Mouse (Mus musculus) midbrain, embryonic 11.5 days (tissue): ENCODE measurements at regions not wholly inside any gene's neighbourhood (a gene's known extent, or its start where the extent isn't known, plus 50 kb on each side); places are given as distances from the start of the nearest gene placed in this dataset.

ENCODE experiments used
- ATAC-seq: fragments of 200-750 bp; cut with Nextera tagmentation; 2 replicates; pipeline ENCODE4 v1.8.0; 2017; ENCODE audit warnings: moderate TSS enrichment, moderate library complexity; ENCODE audit not compliant: low FRiP score
- DNase-seq: peaks from one replicate; pipeline ENCODE4 v3.0.0; 2015; ENCODE audit warnings: low spot score; ENCODE audit errors: missing footprints
- H3K27ac ChIP-seq: fragments of 300-500 bp; sonication (generic); 2 replicates; pipeline ENCODE4 v1.5.1; 2014; ENCODE audit warnings: low read depth, low read length
- H3K27me3 ChIP-seq: fragments of 300-500 bp; sonication (generic); 2 replicates; pipeline ENCODE4 v1.6.1; 2014; ENCODE audit warnings: mild to moderate bottlenecking, low read length, moderate library complexity, mixed read lengths; ENCODE audit not compliant: control insufficient read depth, insufficient read depth
- H3K36me3 ChIP-seq: fragments of 300-500 bp; sonication (generic); 2 replicates; pipeline ENCODE4 v1.6.1; 2014; ENCODE audit warnings: mild to moderate bottlenecking, low read length, moderate library complexity, mixed read lengths; ENCODE audit not compliant: control insufficient read depth, insufficient read depth
- H3K4me1 ChIP-seq: fragments of 300-500 bp; sonication (generic); 2 replicates; pipeline ENCODE4 v1.6.1; 2014; ENCODE audit warnings: low read length; ENCODE audit not compliant: control insufficient read depth, insufficient read depth
- H3K4me2 ChIP-seq: fragments of 300-500 bp; sonication (generic); 2 replicates; pipeline ENCODE4 v1.6.1; 2014; ENCODE audit warnings: mild to moderate bottlenecking, moderate library complexity
- H3K4me3 ChIP-seq: fragments of 300-500 bp; sonication (generic); 2 replicates; pipeline ENCODE4 v1.5.1; 2014; ENCODE audit warnings: low read depth, low read length
- H3K9ac ChIP-seq: fragments of 300-500 bp; sonication (generic); 2 replicates; pipeline ENCODE4 v1.6.1; 2014; ENCODE audit warnings: low read length
- H3K9me3 ChIP-seq: fragments of 300-500 bp; sonication (generic); 2 replicates; pipeline ENCODE4 v1.6.1; 2016; ENCODE audit warnings: low read length; ENCODE audit not compliant: control insufficient read depth
- WGBS: fragments of 180-500 bp; shearing (Covaris S2); extraction: QIAGEN DNeasy Blood & Tissue Kit; methylation state at CpG from one replicate; pipeline ENCODE4 v1.1.7; 2014; 5-methylcytosine and 5-hydroxymethylcytosine counted together

DNA sequence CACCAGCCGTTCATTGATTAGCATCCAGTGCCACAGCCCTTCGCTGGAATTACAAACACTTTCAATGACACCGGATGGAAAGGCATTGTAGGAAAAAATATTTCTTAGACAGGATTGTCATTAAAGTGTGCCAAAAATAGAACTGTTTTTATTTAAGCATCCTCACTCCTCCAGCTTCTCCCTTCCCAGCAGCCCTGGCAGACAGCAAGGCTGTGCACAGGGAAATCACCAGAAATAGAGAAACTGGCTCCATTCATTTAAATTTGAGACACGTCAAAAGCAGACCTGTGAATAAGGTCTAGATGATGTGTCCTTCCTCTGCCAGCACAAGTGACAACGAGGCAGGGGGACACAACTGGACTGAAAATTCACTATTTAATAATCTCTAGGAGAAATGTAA lies 88.5 kb upstream of the Ankrd1 start:
- 74% methylated on average over 5 of the region's 5 CpGs for WGBS
- H3K36me3 ChIP-seq, result no peaks in the 10 kb centered on the region
- no peak for ATAC-seq

DNA sequence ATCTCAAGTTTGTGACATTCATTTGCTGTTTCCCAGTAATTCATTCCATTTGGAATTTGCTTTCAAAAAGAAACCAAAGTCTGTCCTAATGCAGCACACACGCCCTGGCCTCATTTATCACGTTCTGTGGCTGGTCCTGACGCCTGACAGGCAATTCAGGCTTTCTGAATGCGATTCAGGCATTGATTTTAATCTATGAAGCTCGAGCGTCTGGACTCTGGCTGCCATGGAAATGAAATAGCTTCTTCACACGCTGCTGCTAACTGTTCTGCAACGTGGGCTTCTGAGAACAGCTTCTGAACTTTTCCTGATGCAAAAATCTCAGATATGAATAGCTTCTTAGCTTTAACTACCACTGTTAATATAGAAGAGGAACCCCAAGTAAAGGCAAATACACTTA lies 93.6 kb upstream of the Ankrd1 start:
- Histone ChIP-seq H3K4me1 (peaks cover 9% of the 10 kb centered on the region), H3K27me3 (no peaks in the 10 kb centered on the region), H3K4me2 (no peak overlapping the region), H3K9ac (no peak overlapping the region), H3K9me3 (no peaks in the 10 kb centered on the region), H3K4me3 (no peak overlapping the region), H3K27ac (no peak overlapping the region), H3K36me3 (no peaks in the 10 kb centered on the region)
- ATAC-seq (0 out of 2 replicates have a peak, but pooled peaks have one; percentile 23), DNase-seq (no peak)
- 38% methylated on average over 8 of the region's 8 CpGs for WGBS

More for the DNA sequence above, 88.5 kb upstream of the Ankrd1 start:
- Histone ChIP-seq H3K27me3 (no peaks in the 10 kb centered on the region), H3K4me1 (0 out of 2 replicates have a peak, but pooled peaks cover 2% of the 10 kb centered on the region), H3K9ac (no peak overlapping the region), H3K9me3 (no peaks in the 10 kb centered on the region), H3K4me3 (no peak overlapping the region), H3K27ac (no peak overlapping the region), H3K4me2 (no peak overlapping the region)
- no peak for DNase-seq

DNA sequence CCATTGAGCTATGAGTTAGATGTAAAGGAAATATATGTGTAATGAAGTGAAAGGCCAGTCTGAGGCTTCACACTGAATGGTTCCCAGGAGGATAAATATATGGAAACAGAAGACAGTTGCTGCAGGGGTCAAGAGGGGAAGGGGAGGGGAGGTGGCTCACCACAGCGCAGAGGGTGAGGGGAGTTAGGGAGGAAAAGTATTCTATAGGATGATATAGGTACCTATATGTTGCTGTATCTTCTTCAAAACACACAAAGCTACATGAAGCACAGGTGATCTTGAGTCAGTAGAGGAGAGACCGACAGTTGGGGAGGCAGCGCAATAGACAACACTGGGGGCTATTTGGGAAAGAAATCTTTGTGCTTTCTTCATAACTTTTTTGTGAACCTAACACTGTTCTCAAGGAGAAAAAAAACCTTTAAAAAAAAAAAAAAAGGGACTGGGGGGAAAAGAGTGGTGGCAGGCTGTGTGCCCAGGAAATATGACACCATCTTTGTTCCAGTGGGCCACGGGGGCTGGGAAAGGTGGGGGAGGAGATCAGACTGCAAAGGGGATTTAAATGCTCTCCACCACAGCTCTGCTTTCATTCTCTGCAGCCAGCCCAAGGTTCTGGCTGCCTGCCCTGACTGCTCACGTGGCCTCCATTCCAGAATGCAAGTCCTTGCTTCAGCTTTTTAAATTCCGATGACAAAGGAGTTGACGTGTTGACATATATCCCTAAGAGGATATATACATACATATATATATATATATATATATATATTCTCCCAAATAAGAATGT lies 94.5 kb upstream of the Ankrd1 start:
- H3K4me2 ChIP-seq, result no peak overlapping the region

DNA sequence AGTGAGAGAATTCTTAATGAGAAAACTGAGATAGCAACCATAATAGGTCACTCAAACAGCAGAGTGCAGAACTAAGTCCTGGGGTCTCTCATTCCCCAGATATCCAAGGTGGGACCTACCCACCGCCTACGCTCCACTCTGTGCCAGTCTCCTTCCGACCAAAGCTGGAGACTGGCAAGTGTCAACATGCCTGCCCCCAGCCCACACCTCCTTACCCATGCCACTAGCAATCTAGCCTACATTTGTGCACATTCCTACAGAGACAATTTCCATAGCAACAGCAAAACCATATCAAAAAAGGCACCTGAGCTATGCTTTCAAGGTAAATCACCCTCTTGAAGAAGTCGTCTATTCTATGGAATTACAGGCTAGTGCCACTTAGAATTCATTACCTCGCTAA lies 97.3 kb upstream of the Ankrd1 start:
- Histone ChIP-seq H3K9ac (no peak overlapping the region), H3K4me1 (peaks cover 9% of the 10 kb centered on the region), H3K27ac (no peak overlapping the region), H3K4me3 (no peak overlapping the region), H3K27me3 (no peaks in the 10 kb centered on the region), H3K4me2 (no peak overlapping the region), H3K36me3 (no peaks in the 10 kb centered on the region), H3K9me3 (no peaks in the 10 kb centered on the region)
- DNase-seq (no peak), ATAC-seq (no peak)
- 87% methylated on average over 5 of the region's 5 CpGs for WGBS

More for the DNA sequence above, 94.5 kb upstream of the Ankrd1 start:
- no peaks in the 10 kb centered on the region for H3K27me3 ChIP-seq
- 24% methylated on average over 7 of the region's 7 CpGs for WGBS
- H3K4me1 ChIP-seq, result peaks cover 9% of the 10 kb centered on the region
- no peak overlapping the region for H3K4me3 ChIP-seq
- no peak overlapping the region for H3K27ac ChIP-seq
- H3K9me3 ChIP-seq, result no peaks in the 10 kb centered on the region
- ATAC-seq (peak; percentile 93), DNase-seq (no peak)
- no peak overlapping the region for H3K9ac ChIP-seq
- H3K36me3 ChIP-seq, result no peaks in the 10 kb centered on the region

DNA sequence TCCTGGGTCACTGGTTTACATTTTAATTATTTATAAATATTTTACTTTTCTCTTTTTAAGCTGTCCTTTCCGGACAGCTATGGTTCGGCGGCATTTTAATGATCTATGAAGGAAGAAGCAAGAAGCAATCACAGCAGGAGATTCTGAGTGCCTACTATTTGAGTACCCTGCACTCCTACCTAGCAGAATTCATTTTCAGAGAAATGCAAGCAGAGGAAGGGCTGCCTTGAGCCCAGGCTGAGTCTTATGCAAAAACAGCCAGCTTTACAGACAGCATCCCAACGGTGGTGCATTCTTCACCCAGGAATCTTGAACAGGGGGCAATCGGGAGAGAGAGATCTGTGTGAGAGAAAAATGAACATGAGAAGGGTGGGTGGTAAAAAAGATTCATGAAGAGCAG lies 97.7 kb upstream of the Ankrd1 start:
- Histone ChIP-seq H3K9ac (no peak overlapping the region), H3K4me2 (no peak overlapping the region), H3K4me3 (no peak overlapping the region), H3K4me1 (peaks cover 9% of the 10 kb centered on the region), H3K27me3 (no peaks in the 10 kb centered on the region), H3K9me3 (no peaks in the 10 kb centered on the region), H3K36me3 (no peaks in the 10 kb centered on the region), H3K27ac (no peak overlapping the region)
- no peak for ATAC-seq
- 76% methylated on average over 5 of the region's 5 CpGs for WGBS
- DNase-seq, result no peak

DNA sequence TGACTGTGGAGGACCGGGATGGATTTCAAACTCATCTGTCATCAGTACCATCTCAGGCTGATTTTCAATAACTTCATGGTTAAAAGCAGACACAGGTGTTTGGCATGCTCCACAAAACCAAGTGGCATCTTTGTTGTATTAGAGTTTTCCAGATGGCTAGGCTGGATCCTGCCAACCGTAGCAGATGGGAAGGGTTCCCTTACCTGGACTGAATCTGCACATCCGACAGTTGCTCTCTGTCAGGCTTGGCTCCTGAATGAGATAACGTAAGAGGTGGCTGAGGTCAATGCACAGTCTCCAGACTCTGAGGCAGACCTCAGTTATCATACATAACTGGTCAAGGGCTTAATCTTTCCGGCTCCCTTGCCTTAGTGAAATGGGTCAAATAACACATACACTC lies 99.0 kb upstream of the Ankrd1 start:
- no peak overlapping the region for H3K9ac ChIP-seq
- H3K36me3 ChIP-seq, result no peaks in the 10 kb centered on the region
- H3K4me1 ChIP-seq, result peaks cover 8% of the 10 kb centered on the region
- no peaks in the 10 kb centered on the region for H3K27me3 ChIP-seq
- H3K27ac ChIP-seq, result no peak overlapping the region
- DNase-seq (no peak), ATAC-seq (no peak)
- H3K4me2 ChIP-seq, result no peak overlapping the region
- WGBS, result 89% methylated on average over 5 of the region's 5 CpGs
- H3K9me3 ChIP-seq, result no peaks in the 10 kb centered on the region
- no peak overlapping the region for H3K4me3 ChIP-seq

DNA sequence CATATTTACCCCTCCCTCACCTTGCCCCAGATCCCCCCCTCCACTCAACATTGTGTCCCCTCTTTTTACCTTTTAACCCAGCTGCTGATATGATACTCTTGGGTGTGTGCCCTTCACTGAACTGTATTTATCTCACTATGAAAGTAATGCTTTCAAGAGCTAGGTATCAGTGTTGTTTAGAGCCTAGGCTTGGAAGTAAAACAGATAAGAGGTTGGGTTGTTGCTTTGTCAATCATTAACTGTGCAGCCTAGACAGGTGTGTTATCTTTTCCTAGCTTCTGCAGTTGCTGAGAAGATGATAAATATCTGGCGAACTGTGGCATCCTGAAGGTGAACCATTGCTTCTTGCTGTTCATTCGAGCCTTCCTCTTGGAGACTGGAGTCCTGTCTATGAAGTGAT lies 101.2 kb upstream of the Ankrd1 start:
- DNase-seq (no peak), ATAC-seq (no peak)
- Histone ChIP-seq H3K36me3 (no peaks in the 10 kb centered on the region), H3K9me3 (no peaks in the 10 kb centered on the region), H3K4me3 (no peak overlapping the region), H3K4me1 (no peaks in the 10 kb centered on the region), H3K9ac (no peak overlapping the region), H3K4me2 (no peak overlapping the region), H3K27me3 (no peaks in the 10 kb centered on the region), H3K27ac (no peak overlapping the region)
- WGBS, result 76% methylated on average over 2 of the region's 2 CpGs

DNA sequence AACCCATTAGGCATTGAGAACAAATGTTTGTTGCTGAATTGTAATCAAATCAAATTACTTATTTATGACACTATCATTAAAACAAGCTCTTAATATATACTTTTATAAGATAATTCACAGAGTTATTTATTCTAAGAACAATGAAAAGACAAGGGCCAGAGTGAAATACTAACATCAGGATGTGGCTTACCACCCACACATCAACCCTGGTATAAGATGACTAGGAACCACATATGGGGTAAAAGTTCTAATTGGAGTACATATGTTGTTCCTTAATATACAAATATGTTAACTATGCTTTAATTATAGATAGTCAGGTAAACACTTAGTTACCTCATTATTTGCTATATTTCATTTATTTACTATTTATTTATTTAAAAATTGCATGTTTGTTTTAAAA lies 101.7 kb upstream of the Ankrd1 start:
- no peak for ATAC-seq
- Histone ChIP-seq H3K4me2 (no peak overlapping the region), H3K9ac (no peak overlapping the region)

DNA sequence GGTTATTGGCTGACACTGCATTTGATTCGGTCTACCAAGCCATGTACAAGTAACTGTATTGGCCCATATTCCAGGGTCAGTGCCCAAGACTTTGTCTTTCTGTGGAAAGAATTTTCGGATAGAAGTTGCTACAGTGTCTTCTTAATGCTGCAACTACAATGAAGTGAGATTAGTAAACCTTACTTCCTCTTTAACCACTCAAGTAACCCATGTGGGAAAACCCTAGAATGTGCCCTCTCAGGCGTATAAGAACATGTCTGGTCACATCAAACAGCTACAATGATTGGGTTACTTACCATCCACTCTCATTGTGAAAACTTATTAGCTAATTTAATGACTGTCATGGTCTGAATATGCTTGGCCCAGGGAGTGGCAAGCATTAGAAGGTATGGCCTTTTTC lies 102.3 kb upstream of the Ankrd1 start:
- Histone ChIP-seq H3K4me3 (no peak overlapping the region), H3K9ac (no peak overlapping the region), H3K27me3 (no peaks in the 10 kb centered on the region), H3K27ac (no peak overlapping the region), H3K4me1 (no peaks in the 10 kb centered on the region), H3K4me2 (no peak overlapping the region), H3K9me3 (no peaks in the 10 kb centered on the region), H3K36me3 (no peaks in the 10 kb centered on the region)
- 80% methylated on average over 3 of the region's 3 CpGs for WGBS
- ATAC-seq, result no peak
- no peak for DNase-seq

More for the DNA sequence above, 101.7 kb upstream of the Ankrd1 start:
- Histone ChIP-seq H3K4me1 (no peaks in the 10 kb centered on the region), H3K9me3 (no peaks in the 10 kb centered on the region), H3K4me3 (no peak overlapping the region), H3K27ac (no peak overlapping the region), H3K36me3 (no peaks in the 10 kb centered on the region), H3K27me3 (no peaks in the 10 kb centered on the region)
- DNase-seq, result no peak
